Mouse (Mus musculus): Measurements from ENCODE around the gene Crtc3.

- TF ChIP-seq CTCF (IDR thresholded peaks at IDR 0.05; ENCODE audit: low read depth, low read length) (no peak), GATA1 (IDR thresholded peaks at IDR 0.05; ENCODE audit: borderline replicate concordance, low read length) (no peak), POLR2AphosphoS5 (IDR thresholded peaks at IDR 0.05; ENCODE audit: insufficient replicate concordance, low read depth, low read length) (no peak), TAL1 (conservative IDR thresholded peaks at IDR 0.05; ENCODE audit: low read depth, low read length) (no peak)
Measured at GRCm38 (mm10) chr7:80653077-80653476, 35.6 kb downstream of the Crtc3 start.

Measured in G1E (cell line).